Mouse (Mus musculus) T-cell, adult 66 days (primary cell): ENCODE measurements around the gene AI987944. TPM values are rescaled to one million over a fixed set of nuclear protein-coding genes. Genes with fewer than 3 reads are reported as not detected.

Experiments used
- total RNA-seq, 2 experiments: library from RNA; stranded (reverse); gene quantifications; 3 replicates in 1 of 2; 4 replicates in 1 of 2; pipeline ENCODE4 v1.2.4; 2023

The AI987944 gene
- 10 to 100 TPM; 17.7 to 19.5 TPM for total RNA-seq

GRCm38 (mm10) chr7:41393048-41393971 lies at the start of gene AI987944:
Gene AI987944 (minus strand): TSS chr7:41393379.

Other genes starting within 250 kb of the AI987944 start
- gene Gm5592, start 239.5 kb downstream of the AI987944 start, total RNA-seq: not detected
- not detected for gene Vmn2r57, start 55.3 kb upstream of the AI987944 start, total RNA-seq
- under 1 TPM; 0.17 to 0.18 TPM for gene Gm20449, start 106.0 kb upstream of the AI987944 start, total RNA-seq
- gene AW146154, start 106.5 kb upstream of the AI987944 start, total RNA-seq: 10 to 100 TPM; 12.2 to 15.9 TPM
- under 1 TPM in 1 of 2 experiments, not detected in 1; 0.87 TPM for gene Gm6871, start 180.3 kb upstream of the AI987944 start, total RNA-seq
- gene 2610021A01Rik, start 205.9 kb upstream of the AI987944 start, total RNA-seq: 10 to 100 TPM; 34.2 to 41.7 TPM
- gene Zfp788, start 239.8 kb upstream of the AI987944 start, total RNA-seq: 10 to 100 TPM; 24.1 to 28.8 TPM